Mouse (Mus musculus) MEL (cell line): Measurements from ENCODE around the gene Thbs2.

Experiments used
- CTCF ChIP-seq, 3 experiments: IDR thresholded peaks in 2 of 3; conservative IDR thresholded peaks in 1 of 3; 2 replicates each; pipeline ENCODE4 v1.5.1; 2011 to 2012; ENCODE audit warnings: low read length in 3 of 3, low read depth in 2 of 3, mild to moderate bottlenecking in 2 of 3, improper control_type of control experiment in 1 of 3, inconsistent platforms in 1 of 3, mixed read lengths in 1 of 3, moderate library complexity in 1 of 3; ENCODE audit not compliant: control insufficient read depth in 1 of 3, insufficient read depth in 1 of 3, poor library complexity in 1 of 3, severe bottlenecking in 1 of 3
- EP300 ChIP-seq, 2 experiments: IDR thresholded peaks; 2 replicates each; pipeline ENCODE4 v1.6.1; 2011; ENCODE audit warnings: improper control_type of control experiment in 2 of 2, low read length in 2 of 2, low read depth in 1 of 2, mild to moderate bottlenecking in 1 of 2

GRCm38 (mm10) chr17:14681047-14681446, 13.0 kb downstream of the Thbs2 start:
- no peak for TF ChIP-seq CTCF (IDR thresholded peaks at IDR 0.05 in 2 of 3, conservative IDR thresholded peaks at IDR 0.05 in 1 of 3; ENCODE audit: control insufficient read depth in 1 of 3, insufficient read depth in 1 of 3, low read depth in 2 of 3, low read length in 3 of 3, poor library complexity in 1 of 3, severe bottlenecking in 1 of 3)
- TF ChIP-seq EP300 (IDR thresholded peaks at IDR 0.05; ENCODE audit: low read depth in 1 of 2, low read length in 2 of 2), result no peak
